Mouse (Mus musculus) left cerebral cortex, adult 9 months (tissue): ENCODE data around the gene Tbc1d7.

Experiments used
- DNase-seq, 2 experiments: peaks; one replicate each; pipeline ENCODE4 v3.0.0; 2022; ENCODE audit warnings: low spot score in 2 of 2

Tbc1d7 gene

GRCm38 (mm10) chr13:43134468-43134867 is 36.8 kb downstream of the Tbc1d7 start:
- DNase-seq = no peak

GRCm38 (mm10) chr13:43133400-43133799 is 37.9 kb downstream of the Tbc1d7 start:
- DNase-seq = no peak

DNA sequence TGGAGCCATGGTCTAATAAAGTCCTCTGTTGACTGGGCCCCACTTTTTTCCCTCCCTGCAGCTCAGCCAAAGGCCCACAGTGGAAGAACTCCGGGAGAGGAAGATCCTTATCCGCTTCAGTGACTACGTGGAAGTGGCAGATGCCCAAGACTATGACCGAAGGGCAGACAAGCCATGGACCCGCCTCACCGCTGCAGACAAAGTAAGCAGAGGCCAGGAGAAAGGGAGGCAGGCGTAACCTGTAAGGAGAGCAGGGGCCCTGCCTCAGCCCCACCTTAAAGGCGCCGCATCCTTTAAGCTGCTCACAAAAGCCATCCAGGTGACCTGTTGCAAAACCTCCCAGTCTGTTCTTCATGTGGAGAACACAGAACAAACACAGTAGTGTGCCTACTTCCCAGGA is 38.4 kb downstream of the Tbc1d7 start:
- no peak for DNase-seq

- no peak for DNase-seq
Observed at GRCm38 (mm10) chr13:43131741-43132191, 39.5 kb downstream of the Tbc1d7 start.

- DNase-seq = no peak
Observed at GRCm38 (mm10) chr13:43130161-43130560, 41.1 kb downstream of the Tbc1d7 start.

GRCm38 (mm10) chr13:43124683-43125074 is 46.6 kb downstream of the Tbc1d7 start:
- DNase-seq = no peak

DNA sequence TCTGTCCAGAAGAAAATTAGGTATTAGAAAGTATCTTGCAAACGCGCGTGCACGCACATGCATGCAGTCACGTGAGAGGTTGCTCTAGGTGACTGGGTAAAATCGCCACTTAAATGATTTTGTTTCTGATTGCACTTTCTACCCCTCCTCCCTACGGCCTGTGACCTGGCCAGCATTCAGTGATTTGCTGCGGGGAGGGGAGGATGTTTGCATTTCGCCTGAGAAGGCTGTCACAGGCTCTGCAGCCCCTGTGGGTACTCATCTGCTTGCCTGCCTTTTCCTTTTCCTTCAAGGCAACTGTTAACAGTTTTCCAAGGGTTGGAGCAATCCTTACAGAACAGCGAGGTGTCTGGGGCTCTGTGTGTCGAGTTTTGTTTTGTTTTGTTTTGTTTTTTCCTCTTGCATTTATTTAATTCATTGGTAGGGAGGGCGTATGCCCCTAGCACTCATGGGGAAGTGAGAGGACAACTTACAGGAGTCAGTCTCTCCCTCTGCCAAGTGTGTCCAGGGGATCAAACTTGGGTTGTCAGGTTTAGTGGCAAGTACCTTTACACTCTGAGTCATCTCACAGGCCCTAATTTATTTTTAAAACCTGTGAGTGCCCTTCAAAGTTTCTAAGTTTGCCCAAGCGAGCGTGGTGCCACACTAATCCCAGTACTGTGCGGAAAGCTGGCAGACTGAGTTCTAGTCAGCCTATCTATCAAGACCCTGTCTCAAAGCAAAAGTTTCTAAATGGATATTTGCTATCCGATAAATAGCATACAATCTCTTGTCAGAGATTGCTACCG is 47.2 kb downstream of the Tbc1d7 start:
- no peak for DNase-seq

DNA sequence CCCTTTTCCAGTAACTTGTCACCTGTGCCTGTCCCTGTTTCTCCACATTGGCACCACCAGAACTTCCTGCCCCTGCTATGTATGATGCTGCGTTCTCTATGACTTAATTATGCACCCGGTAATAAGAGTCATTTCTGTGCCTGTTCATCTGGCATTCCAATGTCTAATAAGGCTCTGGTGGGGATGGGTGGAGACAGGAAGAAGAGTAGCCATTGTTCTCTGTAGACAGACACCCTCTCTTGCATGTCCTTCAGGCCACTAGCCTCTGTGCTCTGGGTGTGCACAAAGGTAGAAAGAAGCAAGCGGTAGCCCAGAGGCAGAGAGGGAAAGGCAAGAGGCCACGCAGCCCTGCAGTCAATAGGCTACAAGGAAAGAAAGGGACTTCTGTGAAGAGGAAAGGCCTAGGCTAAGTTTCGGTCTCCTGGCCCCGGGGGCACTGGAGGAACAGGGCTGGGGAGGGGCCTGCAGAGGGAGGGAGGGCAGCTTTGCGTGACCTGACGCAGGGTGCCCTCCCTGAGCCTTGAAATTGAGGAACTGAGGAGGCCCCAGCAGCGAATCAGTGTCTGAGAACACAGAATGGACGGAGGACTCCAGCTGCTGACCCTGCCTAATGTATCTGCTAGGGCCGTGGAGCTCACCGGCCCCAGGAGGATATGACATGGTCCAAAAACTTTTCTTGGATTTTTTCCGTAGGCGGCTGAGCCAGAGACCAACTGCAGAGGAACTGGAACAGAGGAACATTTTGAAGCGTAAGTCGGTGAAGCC is 48.8 kb downstream of the Tbc1d7 start:
- DNase-seq = no peak

- no peak for DNase-seq
Observed at GRCm38 (mm10) chr13:43113141-43113540, 58.2 kb downstream of the Tbc1d7 start.

DNA sequence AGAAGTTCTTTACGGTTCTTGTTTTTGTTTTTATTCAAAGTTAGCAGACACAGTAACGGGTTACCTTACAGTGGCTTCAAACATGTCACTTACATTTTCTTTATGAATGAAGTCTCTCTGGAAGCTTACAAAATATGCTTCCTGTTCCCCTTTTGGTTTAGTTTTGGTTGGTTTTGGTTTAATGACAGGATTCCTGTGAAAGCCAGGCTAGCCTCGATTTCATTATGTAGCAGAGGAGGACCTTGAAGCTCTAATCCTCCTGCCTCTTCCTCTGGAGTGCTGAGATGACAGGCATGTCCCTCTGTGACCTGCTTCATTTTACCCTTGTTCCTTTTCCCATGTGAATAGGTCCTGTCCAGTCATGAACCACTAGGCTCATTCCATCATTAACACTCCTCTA is 58.6 kb downstream of the Tbc1d7 start:
- DNase-seq = no peak

- DNase-seq = peak in 1 of 2 experiments; percentile 67
Observed at GRCm38 (mm10) chr13:43112280-43112679, 59.0 kb downstream of the Tbc1d7 start.

DNA sequence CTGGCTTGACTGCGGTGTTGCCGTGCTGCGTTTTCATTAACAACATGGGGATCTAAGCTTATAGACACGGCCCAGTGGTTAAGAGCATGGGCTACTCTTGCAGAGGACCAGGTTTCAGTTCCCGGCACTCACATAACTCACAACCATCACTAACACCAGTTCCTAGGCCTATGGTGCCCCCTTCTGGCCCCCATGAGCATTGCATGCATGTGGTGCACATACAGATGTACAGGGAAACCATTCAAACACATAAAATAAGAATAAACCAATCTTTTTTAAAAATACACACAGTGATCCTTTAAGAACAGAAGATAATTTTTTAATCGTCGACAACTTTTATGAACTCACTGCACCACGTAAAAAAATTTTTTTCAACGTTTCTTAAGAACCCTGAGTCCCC is 66.8 kb downstream of the Tbc1d7 start:
- no peak for DNase-seq

DNA sequence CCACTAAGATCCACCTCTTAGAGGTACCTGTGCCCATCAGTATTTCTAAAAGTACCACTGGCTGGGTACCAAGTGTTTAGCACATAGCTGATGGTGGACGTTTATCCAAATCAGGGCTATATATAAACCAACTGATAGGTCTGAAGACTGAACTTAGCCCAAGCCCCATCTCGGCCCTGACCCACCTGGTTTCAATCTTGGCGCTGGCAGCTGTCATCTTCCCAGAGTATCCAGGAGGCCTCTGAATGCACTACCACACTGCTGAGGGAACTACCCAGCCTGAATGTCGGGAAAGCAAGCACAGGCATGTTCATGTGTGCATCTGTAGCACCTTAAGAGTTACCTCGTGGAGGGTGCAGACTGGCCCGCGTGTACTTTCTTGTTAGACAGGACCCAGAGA is 68.4 kb downstream of the Tbc1d7 start:
- no peak for DNase-seq
